ENCODE assay signal across 8 mouse cellular contexts in genomic region chr11:98192901-98193805, GRCm38 (mm10). TPM values are rescaled to one million over a fixed set of nuclear protein-coding genes. Genes with fewer than 3 reads are reported as not detected.
DNase-seq lines count a peak whose midpoint lies in the region; ATAC-seq lines count a peak whose summit lies in the region.

Med1 (minus strand) TSS chr11:98193293.

- ATAC-seq in megakaryocyte progenitor cell, adult 5-6 weeks (replicated peaks; ENCODE audit: poor library complexity) = peak; percentile 98

- peak; percentile 98 for DNase-seq in adipocyte (ENCODE audit: low spot score)
- DNase-seq in embryo, embryonic 10 days (ENCODE audit: low spot score) = peak; percentile 99
- peak; percentile 82 for DNase-seq in gastrocnemius, postnatal 10 days
- DNase-seq in induced T-regulatory cell, adult 2 months (ENCODE audit: low read depth) = peak; percentile 99
- DNase-seq in left cerebral cortex, adult 9 months (ENCODE audit: low spot score in 2 of 2) = peak; percentile 85 to 95
- DNase-seq in right cerebral cortex, postnatal 14 days = peak; percentile 86
- peak; percentile 80 to 94 for DNase-seq in urinary bladder, postnatal 36 days (ENCODE audit: low spot score in 2 of 2)

RNA-seq across cellular contexts. Expression of gene Med1, which starts in this region (rescaled TPM):
- total RNA-seq in gastrocnemius, postnatal 10 days (2021) = 10 to 100 TPM; 23.7 to 26.2 TPM
- total RNA-seq in megakaryocyte progenitor cell, adult 5-6 weeks (2015) = 86.9 and 89.2 TPM in 2 replicates
- total RNA-seq in megakaryocyte progenitor cell, adult 5-6 weeks (2017) = 39.1 and 47.9 TPM in 2 replicates

Comparison
In these comparisons a context has a peak if more than half of its experiments do, and no peak if none do; other contexts are left out.
1. Peak in every context shown above with its lines: DNase-seq and ATAC-seq.